Mouse (Mus musculus): Measurements from ENCODE around the gene Camkmt. TPM values are rescaled to one million over a fixed set of nuclear protein-coding genes. Genes with fewer than 3 reads are reported as not detected.

Camkmt gene
- polyA plus RNA-seq, 1 experiment from 2014 or later: 17.8 TPM

GRCm38 (mm10) chr17:85190128-85190435 lies 99.7 kb downstream of the Camkmt start:
- no peaks in the 10 kb centered on the region for H3K4me1 ChIP-seq (ENCODE audit: control insufficient read depth, insufficient read depth, low read length)
- WGBS: 40% methylated on average over 7 of the region's 7 CpGs
- H3K9me3 ChIP-seq (ENCODE audit: control insufficient read depth, low read depth, low read length): no peaks in the 10 kb centered on the region
- no peak overlapping the region for H3K27ac ChIP-seq (ENCODE audit: low read length)
- H3K4me3 ChIP-seq (ENCODE audit: low read depth, low read length): no peak overlapping the region
- H3K4me2 ChIP-seq (replicated peaks; ENCODE audit: low read depth, low read length): no peak overlapping the region
- no peaks in the 10 kb centered on the region for H3K27me3 ChIP-seq (ENCODE audit: control insufficient read depth, insufficient read depth, low read length)
- no peak overlapping the region for H3K9ac ChIP-seq (replicated peaks; ENCODE audit: low read depth, low read length)
- no peaks in the 10 kb centered on the region for H3K36me3 ChIP-seq (ENCODE audit: control insufficient read depth, insufficient read depth, low read length)
- ATAC-seq (ENCODE audit: insufficient number of reproducible peaks, insufficient read depth, low FRiP score, low read depth): no peak

- no peak overlapping the region for H3K4me3 ChIP-seq (ENCODE audit: low read depth, low read length)
- no peaks in the 10 kb centered on the region for H3K27me3 ChIP-seq (ENCODE audit: control insufficient read depth, insufficient read depth, low read length)
- 81% methylated on average over 11 of the region's 11 CpGs for WGBS
- no peak overlapping the region for H3K9ac ChIP-seq (replicated peaks; ENCODE audit: low read depth, low read length)
- no peaks in the 10 kb centered on the region for H3K4me1 ChIP-seq (ENCODE audit: control insufficient read depth, insufficient read depth, low read length)
- no peaks in the 10 kb centered on the region for H3K36me3 ChIP-seq (ENCODE audit: control insufficient read depth, insufficient read depth, low read length)
- no peak for ATAC-seq (ENCODE audit: insufficient number of reproducible peaks, insufficient read depth, low FRiP score, low read depth)
- no peak overlapping the region for H3K4me2 ChIP-seq (replicated peaks; ENCODE audit: low read depth, low read length)
- H3K27ac ChIP-seq (ENCODE audit: low read length): no peak overlapping the region
- no peaks in the 10 kb centered on the region for H3K9me3 ChIP-seq (ENCODE audit: control insufficient read depth, low read depth, low read length)
These were observed 102.9 kb downstream of the Camkmt start for GRCm38 (mm10) chr17:85193294-85193693.

GRCm38 (mm10) chr17:85198781-85199180 lies 108.4 kb downstream of the Camkmt start:
- Histone ChIP-seq H3K9ac (replicated peaks; ENCODE audit: low read depth, low read length) (no peak overlapping the region), H3K36me3 (ENCODE audit: control insufficient read depth, insufficient read depth, low read length) (no peaks in the 10 kb centered on the region), H3K4me3 (ENCODE audit: low read depth, low read length) (no peak overlapping the region), H3K9me3 (ENCODE audit: control insufficient read depth, low read depth, low read length) (no peaks in the 10 kb centered on the region), H3K27me3 (ENCODE audit: control insufficient read depth, insufficient read depth, low read length) (no peaks in the 10 kb centered on the region), H3K4me2 (replicated peaks; ENCODE audit: low read depth, low read length) (no peak overlapping the region), H3K4me1 (ENCODE audit: control insufficient read depth, insufficient read depth, low read length) (no peaks in the 10 kb centered on the region), H3K27ac (ENCODE audit: low read length) (no peak overlapping the region)
- no peak for ATAC-seq (ENCODE audit: insufficient number of reproducible peaks, insufficient read depth, low FRiP score, low read depth)
- WGBS: 89% methylated on average over 15 of the region's 15 CpGs

GRCm38 (mm10) chr17:85199321-85199720 lies 109.0 kb downstream of the Camkmt start:
- whole genome bisulfite sequencing: 83% methylated on average over 11 of the region's 11 CpGs
- H3K27ac ChIP-seq (ENCODE audit: low read length): no peak overlapping the region
- H3K4me2 ChIP-seq (replicated peaks; ENCODE audit: low read depth, low read length): no peak overlapping the region
- H3K9ac ChIP-seq (replicated peaks; ENCODE audit: low read depth, low read length): no peak overlapping the region
- H3K36me3 ChIP-seq (ENCODE audit: control insufficient read depth, insufficient read depth, low read length): no peaks in the 10 kb centered on the region
- no peaks in the 10 kb centered on the region for H3K4me1 ChIP-seq (ENCODE audit: control insufficient read depth, insufficient read depth, low read length)
- H3K4me3 ChIP-seq (ENCODE audit: low read depth, low read length): no peak overlapping the region
- no peak for ATAC-seq (ENCODE audit: insufficient number of reproducible peaks, insufficient read depth, low FRiP score, low read depth)
- H3K27me3 ChIP-seq (ENCODE audit: control insufficient read depth, insufficient read depth, low read length): no peaks in the 10 kb centered on the region
- no peaks in the 10 kb centered on the region for H3K9me3 ChIP-seq (ENCODE audit: control insufficient read depth, low read depth, low read length)

GRCm38 (mm10) chr17:85218054-85218453 lies 127.7 kb downstream of the Camkmt start:
- no peaks in the 10 kb centered on the region for H3K4me1 ChIP-seq (ENCODE audit: control insufficient read depth, insufficient read depth, low read length)

GRCm38 (mm10) chr17:85242109-85242508 lies 151.8 kb downstream of the Camkmt start:
- no peaks in the 10 kb centered on the region for H3K27me3 ChIP-seq (ENCODE audit: control insufficient read depth, insufficient read depth, low read length)
- no peak overlapping the region for H3K9ac ChIP-seq (replicated peaks; ENCODE audit: low read depth, low read length)
- H3K4me1 ChIP-seq (ENCODE audit: control insufficient read depth, insufficient read depth, low read length): 0 out of 2 replicates have a peak, but pooled peaks cover 4% of the 10 kb centered on the region
- no peaks in the 10 kb centered on the region for H3K36me3 ChIP-seq (ENCODE audit: control insufficient read depth, insufficient read depth, low read length)
- 86% methylated on average over 7 of the region's 7 CpGs for WGBS
- no peak overlapping the region for H3K4me2 ChIP-seq (replicated peaks; ENCODE audit: low read depth, low read length)
- no peaks in the 10 kb centered on the region for H3K9me3 ChIP-seq (ENCODE audit: control insufficient read depth, low read depth, low read length)
- H3K27ac ChIP-seq (ENCODE audit: low read length): no peak overlapping the region
- no peak overlapping the region for H3K4me3 ChIP-seq (ENCODE audit: low read depth, low read length)
- ATAC-seq (ENCODE audit: insufficient number of reproducible peaks, insufficient read depth, low FRiP score, low read depth): no peak

More at GRCm38 (mm10) chr17:85218054-85218453, 127.7 kb downstream of the Camkmt start:
- H3K4me2 ChIP-seq (replicated peaks; ENCODE audit: low read depth, low read length): no peak overlapping the region
- no peaks in the 10 kb centered on the region for H3K36me3 ChIP-seq (ENCODE audit: control insufficient read depth, insufficient read depth, low read length)
- H3K9me3 ChIP-seq (ENCODE audit: control insufficient read depth, low read depth, low read length): no peaks in the 10 kb centered on the region
- H3K27me3 ChIP-seq (ENCODE audit: control insufficient read depth, insufficient read depth, low read length): no peaks in the 10 kb centered on the region
- no peak overlapping the region for H3K4me3 ChIP-seq (ENCODE audit: low read depth, low read length)
- whole genome bisulfite sequencing: 75% methylated on average over 5 of the region's 5 CpGs
- H3K27ac ChIP-seq (ENCODE audit: low read length): no peak overlapping the region
- H3K9ac ChIP-seq (replicated peaks; ENCODE audit: low read depth, low read length): no peak overlapping the region
- ATAC-seq (ENCODE audit: insufficient number of reproducible peaks, insufficient read depth, low FRiP score, low read depth): no peak

- no peak overlapping the region for H3K27ac ChIP-seq (ENCODE audit: low read length)
- H3K36me3 ChIP-seq (ENCODE audit: control insufficient read depth, insufficient read depth, low read length): no peaks in the 10 kb centered on the region
- H3K9ac ChIP-seq (replicated peaks; ENCODE audit: low read depth, low read length): no peak overlapping the region
- no peaks in the 10 kb centered on the region for H3K27me3 ChIP-seq (ENCODE audit: control insufficient read depth, insufficient read depth, low read length)
- 57% methylated on average over 5 of the region's 5 CpGs for WGBS
- H3K9me3 ChIP-seq (ENCODE audit: control insufficient read depth, low read depth, low read length): no peaks in the 10 kb centered on the region
- no peak overlapping the region for H3K4me3 ChIP-seq (ENCODE audit: low read depth, low read length)
- H3K4me1 ChIP-seq (ENCODE audit: control insufficient read depth, insufficient read depth, low read length): 0 out of 2 replicates have a peak, but pooled peaks cover 4% of the 10 kb centered on the region
- no peak overlapping the region for H3K4me2 ChIP-seq (replicated peaks; ENCODE audit: low read depth, low read length)
- no peak for ATAC-seq (ENCODE audit: insufficient number of reproducible peaks, insufficient read depth, low FRiP score, low read depth)
These were observed 158.6 kb downstream of the Camkmt start for GRCm38 (mm10) chr17:85248962-85249361.

GRCm38 (mm10) chr17:85249744-85250143 lies 159.4 kb downstream of the Camkmt start:
- 47% methylated on average over 7 of the region's 7 CpGs for WGBS
- Histone ChIP-seq H3K36me3 (ENCODE audit: control insufficient read depth, insufficient read depth, low read length) (no peaks in the 10 kb centered on the region), H3K9ac (replicated peaks; ENCODE audit: low read depth, low read length) (no peak overlapping the region), H3K27me3 (ENCODE audit: control insufficient read depth, insufficient read depth, low read length) (no peaks in the 10 kb centered on the region), H3K9me3 (ENCODE audit: control insufficient read depth, low read depth, low read length) (no peaks in the 10 kb centered on the region), H3K4me3 (ENCODE audit: low read depth, low read length) (no peak overlapping the region), H3K27ac (ENCODE audit: low read length) (no peak overlapping the region), H3K4me2 (replicated peaks; ENCODE audit: low read depth, low read length) (no peak overlapping the region), H3K4me1 (ENCODE audit: control insufficient read depth, insufficient read depth, low read length) (0 out of 2 replicates have a peak, but pooled peaks cover 4% of the 10 kb centered on the region)
- no peak for ATAC-seq (ENCODE audit: insufficient number of reproducible peaks, insufficient read depth, low FRiP score, low read depth)

- H3K9ac ChIP-seq (replicated peaks; ENCODE audit: low read depth, low read length): no peak overlapping the region
- 0 out of 2 replicates have a peak, but pooled peaks cover 5% of the 10 kb centered on the region for H3K27me3 ChIP-seq (ENCODE audit: control insufficient read depth, insufficient read depth, low read length)
- no peak overlapping the region for H3K4me3 ChIP-seq (ENCODE audit: low read depth, low read length)
- no peaks in the 10 kb centered on the region for H3K4me1 ChIP-seq (ENCODE audit: control insufficient read depth, insufficient read depth, low read length)
- H3K9me3 ChIP-seq (ENCODE audit: control insufficient read depth, low read depth, low read length): no peaks in the 10 kb centered on the region
- no peak for ATAC-seq (ENCODE audit: insufficient number of reproducible peaks, insufficient read depth, low FRiP score, low read depth)
- H3K27ac ChIP-seq (ENCODE audit: low read length): no peak overlapping the region
- WGBS: 27% methylated on average over 9 of the region's 9 CpGs
- no peak overlapping the region for H3K4me2 ChIP-seq (replicated peaks; ENCODE audit: low read depth, low read length)
- no peaks in the 10 kb centered on the region for H3K36me3 ChIP-seq (ENCODE audit: control insufficient read depth, insufficient read depth, low read length)
These were observed 166.6 kb downstream of the Camkmt start for GRCm38 (mm10) chr17:85256930-85257329.
